Mouse (Mus musculus) urinary bladder, adult 18-20 months (tissue): ENCODE results near the gene Ncoa4.
A peak's percentile ranks its signal among the peaks of the same experiment; 100 is the strongest.
"Not testable (repeated sequence)": the region's sequence is repeated elsewhere in the genome, so short reads cannot be mapped to it uniquely, and the experiment has no call there.

Experiments
- DNase-seq, 2 experiments: peaks; one replicate each; pipeline ENCODE4 v3.0.0; 2022; ENCODE audit warnings: low spot score in 2 of 2, mixed read lengths in 2 of 2

Ncoa4 gene

DNA sequence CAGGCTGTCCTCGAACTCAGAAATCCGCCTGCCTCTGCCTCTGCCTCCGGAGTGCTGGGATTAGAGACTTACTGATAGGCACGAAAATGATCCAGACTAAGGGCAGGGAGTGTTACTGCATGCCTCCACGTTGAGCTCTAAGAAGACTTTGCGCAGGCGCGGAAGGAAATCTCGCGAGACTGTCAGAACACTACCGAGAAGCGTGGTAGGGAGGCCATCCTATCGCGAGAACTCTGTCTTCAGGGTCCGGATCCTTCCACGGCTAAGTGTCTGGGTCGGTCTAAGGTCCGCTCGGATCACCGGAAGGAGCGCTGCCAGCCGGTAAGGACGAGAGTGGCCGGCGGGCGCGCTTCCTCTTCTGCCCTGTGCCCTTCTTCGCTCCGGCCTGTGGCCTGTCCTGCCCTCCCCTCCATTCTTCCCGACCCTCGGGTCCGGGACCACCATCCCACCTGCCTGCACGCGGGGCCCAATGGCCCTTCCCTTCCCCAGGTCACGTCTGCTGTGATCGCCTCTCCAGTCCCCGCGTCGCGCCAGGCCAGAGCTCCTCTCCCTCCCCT lies at the start of gene Ncoa4:
Gene Ncoa4 (plus strand): TSS at position 176 of the 557 bp plus-strand sequence.
- peak; percentile 97 for DNase-seq

DNA sequence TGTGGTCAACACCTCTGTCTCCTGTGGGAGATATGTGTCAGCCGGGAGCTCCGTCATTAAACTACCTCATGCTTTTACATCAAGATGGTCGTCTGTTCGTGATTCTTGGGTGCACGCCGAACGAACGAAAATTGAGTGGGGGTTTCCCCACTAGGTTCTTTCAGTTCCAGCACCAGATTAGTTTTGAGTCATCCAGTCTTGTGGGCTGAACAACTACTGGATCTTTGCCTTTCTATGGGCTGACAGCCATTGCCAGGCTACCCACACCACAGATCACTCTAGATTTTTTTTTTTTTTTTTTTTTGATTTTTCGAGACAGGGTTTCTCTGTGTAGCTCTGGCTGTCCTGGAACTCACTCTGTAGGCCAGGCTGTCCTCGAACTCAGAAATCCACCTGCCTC lies 47.5 kb upstream of the Ncoa4 start:
- DNase-seq = not testable (repeated sequence)

DNA sequence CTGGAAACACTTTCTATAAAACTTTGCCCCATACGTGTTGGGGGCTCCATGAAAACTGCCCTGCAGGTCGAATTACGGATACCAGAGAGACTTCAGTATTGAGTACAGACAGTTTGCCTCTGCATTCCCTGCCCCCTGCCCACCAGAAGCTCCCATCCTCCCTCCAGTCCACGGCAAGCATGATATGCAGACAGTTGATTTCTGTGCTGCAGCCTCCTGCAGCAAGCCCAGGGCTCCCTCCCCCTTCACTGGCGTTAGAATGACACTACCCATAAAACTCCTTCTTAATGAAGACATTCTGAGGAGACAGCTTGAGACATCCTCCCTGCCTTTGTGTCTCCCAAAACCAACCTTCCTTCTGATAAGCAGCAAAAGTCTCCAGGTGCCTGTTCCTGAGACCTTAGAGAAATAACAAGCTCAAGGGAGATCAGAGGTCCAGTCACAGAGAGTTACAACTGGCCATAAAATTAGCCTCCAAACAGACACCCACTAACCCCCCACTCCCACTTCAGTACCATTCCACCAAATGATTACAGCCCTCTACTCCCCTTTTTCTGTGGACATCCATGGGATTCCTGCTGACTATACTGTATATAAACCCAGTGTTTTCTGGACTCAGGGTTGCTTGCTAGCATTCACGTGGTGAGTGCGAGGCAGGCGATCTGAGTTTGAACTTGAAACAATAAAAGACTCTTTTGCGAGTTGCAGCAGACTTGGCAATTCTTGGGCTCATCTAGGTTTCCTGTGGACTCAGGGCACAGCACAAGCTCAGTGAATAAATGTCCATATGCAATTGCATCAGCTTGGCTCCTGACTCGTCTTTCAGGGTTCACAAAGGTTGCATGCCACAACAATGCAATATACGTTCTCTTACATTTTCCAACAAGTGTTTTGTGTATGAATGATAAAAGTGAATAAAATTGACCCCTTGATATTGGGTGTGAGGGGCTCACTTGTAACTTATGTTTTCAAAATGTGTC lies 38.4 kb upstream of the Ncoa4 start:
- no peak for DNase-seq

DNA sequence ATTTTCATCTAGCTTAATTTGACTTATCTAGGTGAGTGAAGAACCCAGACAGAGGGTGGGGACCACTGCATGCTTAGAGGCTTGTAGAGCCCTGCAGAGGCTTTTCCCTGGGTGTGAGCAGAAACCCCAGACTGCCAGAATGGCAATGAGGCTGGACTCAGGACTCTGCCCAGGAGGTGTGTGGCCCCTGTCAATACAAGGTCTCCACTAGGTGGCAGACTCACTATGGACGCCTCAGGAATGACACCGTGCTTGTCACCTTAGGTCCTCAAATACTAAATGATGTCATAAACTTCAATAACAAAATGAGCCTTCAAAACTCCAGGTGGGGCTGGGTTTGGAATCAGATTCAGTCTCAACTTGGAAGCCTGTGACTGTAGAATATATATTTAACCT lies 37.7 kb upstream of the Ncoa4 start:
- DNase-seq = no peak

DNA sequence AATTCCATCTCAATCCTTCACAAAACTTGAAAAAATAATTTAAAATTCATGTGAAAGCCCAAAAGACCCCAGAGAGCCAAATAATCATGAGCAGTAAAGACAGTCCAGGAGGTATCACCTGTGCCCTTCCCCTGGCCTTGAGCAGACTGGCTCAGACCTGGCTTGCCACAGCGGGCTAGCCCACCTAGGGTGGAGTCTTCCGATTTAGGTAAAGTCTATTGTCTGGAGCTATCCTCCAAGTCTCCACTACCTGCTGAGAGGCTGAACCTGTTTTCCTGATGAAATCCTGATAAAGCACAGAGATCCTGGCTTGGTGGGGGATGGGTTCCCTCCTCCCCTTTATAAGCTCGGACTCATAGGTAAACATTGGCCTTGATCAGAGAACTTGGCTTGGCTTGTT lies 35.4 kb upstream of the Ncoa4 start:
- no peak for DNase-seq

DNA sequence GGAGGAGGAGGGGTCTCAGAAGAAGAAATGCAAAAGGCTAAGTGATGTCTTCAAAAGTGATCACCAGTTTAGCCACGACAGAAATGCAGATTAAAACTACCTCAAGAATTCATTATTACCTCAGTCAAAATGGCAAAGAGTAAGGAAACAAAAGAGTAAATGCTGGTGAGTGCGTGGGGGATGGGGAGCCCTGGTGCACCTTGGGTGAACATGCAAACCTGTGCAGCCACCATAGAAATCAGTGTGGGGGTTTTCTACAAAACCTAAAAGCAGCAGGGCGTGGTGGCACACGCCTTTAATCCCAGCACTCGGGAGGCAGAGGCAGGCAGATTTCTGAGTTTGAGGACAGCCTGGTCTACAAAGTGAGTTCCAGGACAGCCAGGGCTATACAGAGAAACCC lies 34.4 kb upstream of the Ncoa4 start:
- not testable (repeated sequence) for DNase-seq

DNA sequence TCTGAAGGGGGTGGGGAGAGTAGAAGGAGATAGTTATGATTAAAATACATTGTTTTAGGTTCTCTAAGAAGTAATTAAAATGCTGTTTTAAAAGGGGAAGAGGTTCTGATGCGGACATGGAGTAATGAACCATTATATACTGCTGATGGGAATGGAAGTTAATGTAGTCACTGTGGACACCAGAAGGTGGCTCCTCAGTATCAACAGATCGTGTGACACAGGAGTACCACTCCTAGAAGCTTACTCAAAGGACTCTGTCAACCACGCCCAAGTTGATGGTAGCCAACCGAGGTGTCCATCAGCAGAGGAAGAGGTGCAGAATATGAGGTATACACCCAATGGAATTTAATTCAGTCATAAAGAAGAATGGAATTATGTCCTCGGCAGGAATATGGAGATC lies 31.3 kb upstream of the Ncoa4 start:
- DNase-seq = no peak

DNA sequence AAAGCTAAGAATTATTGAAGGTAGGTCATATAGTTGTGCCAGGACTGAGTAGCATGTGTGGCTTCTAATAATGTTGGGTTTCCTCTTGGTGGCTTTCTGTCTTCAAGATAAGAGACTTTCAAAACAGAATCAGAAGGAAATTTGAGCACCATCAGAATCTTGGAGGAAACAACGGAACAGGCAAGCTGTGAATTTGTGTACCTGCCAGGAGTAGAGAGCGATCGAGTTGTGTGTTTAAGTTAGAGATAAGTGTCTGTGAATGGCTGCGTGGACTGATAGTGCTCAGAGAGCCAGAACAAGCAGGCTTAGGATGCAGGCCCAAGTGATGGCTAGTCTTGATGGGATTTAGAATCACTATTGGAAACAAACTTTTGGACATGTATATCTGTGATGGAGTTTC lies 27.8 kb upstream of the Ncoa4 start:
- no peak for DNase-seq

DNA sequence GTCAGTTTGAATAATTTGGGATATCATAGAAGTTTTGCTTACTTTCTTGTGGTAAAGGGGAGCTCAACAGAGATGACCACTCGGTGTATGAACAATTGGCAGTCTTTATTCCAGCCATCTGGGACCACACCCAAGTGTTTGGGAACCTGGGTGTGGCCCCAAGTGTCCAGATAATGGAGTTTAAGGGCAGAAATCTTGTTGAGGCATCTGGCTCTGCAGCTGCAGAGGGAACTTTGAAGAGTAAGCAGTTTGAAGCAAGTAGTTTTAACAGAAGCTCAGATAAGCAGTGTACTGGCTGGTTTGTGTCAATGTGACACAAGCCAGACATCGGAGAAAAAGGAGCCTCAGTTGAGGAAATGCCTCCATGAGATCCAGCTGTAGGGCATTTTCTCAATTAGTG lies 25.4 kb upstream of the Ncoa4 start:
- DNase-seq = peak in 1 of 2 experiments; percentile 9

DNA sequence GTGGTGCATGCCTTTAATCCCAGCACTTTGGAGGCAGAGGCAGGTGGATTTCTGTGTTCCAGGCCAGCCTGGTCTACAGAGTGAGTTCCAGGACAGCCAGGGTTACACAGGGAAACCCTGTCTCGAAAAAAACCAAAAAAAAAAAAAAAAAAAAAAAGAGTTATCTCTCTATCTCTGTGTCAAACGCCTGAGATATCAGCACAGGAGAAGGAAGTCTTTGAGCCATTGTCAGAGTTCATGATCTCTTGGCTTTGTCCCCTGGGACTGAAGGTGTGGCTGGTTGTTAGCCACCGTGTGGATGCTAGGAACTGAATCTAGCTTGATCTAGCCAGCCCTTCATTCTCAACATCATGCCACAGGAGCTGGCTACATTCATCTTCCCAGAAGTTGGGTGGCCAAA lies 23.2 kb upstream of the Ncoa4 start:
- DNase-seq = not testable (repeated sequence)

DNA sequence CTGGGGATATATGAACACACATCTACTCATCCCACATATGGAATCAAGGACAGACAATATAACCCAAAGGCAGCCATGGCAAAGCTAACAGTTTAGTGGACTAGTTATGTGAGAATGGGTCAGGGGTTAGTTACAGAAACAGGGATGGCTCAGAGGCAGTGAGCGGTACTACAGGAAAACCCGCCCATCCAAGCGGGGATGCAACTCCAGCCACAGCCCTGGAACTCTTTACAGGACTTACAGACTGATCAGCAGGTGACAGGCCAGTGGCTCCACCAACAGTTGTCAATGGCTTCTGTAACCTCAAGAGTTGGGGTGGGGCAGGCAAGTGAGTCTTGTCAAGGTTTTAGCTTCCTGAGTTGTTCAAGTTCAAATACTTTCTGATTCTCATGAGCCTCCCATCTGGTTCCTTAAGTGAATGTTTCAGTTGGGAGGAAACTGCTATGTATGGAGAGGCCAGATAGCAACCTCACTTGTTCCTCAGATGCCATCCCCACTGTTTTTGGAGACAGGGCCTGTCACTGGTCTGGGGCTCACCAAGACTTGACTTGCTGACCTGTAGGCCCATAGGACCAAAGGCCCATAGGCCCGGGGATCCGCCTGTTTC lies 19.2 kb upstream of the Ncoa4 start:
- DNase-seq = no peak

DNA sequence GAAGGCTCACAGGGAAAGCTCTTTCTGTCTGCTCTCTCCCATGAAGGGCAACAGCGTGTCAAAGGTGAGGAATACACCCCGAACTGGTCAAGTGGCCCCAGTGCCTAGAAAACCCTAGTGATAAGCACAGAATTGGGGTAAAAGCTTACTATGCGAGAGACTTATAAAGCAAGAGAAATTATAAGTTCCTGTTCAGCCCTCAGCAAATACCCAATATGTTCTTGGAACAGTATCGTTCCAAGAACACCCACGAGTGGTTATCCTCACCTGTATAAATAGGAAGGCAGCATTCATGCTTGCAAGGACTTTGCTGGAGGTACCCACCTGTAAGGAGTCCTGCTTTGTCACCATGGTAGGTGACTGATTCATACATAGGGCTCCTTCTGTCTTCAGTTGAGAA lies 17.9 kb upstream of the Ncoa4 start, which contains the start of gene Msmb:
Gene Msmb (plus strand): TSS at position 301 of the 400 bp plus-strand sequence.
- DNase-seq = no peak

DNA sequence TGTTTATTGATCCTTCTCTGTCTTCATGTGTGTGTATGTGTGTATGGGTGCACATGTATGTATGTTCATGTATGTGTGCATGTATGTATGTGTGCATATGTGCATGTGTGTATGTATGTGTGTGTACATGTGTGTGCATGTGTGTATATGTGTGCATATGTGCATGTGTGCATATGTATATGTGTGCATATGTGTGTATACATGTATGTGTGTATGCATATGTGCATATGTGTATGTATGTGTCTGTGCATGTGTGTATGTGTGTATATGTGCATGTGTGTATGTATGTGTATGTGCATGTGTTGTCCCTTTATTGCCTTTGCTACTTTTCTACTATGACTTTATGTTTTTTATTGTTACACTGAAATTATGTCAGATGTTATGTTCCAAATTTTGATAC lies 14.9 kb upstream of the Ncoa4 start:
- no peak for DNase-seq

DNA sequence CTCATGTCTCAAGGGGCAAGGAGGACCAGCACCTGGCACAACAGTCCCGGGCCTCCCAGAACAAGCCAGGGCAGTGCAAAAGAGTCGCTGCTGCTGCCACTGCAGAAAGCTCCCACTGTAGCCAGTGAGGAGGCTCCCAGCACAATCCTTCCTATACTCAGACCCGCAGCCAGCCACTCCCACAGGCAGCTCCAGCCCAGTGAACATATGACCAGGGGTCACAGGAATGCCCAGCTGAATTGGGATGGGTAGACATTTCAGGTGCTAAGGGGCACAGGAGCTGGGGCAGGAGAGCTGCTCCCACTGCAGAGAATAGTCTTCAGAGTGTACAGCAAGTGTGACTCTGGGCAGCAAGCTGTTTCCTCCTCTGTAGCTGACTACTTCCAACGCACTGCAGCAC lies 14.3 kb upstream of the Ncoa4 start:
- DNase-seq = no peak

DNA sequence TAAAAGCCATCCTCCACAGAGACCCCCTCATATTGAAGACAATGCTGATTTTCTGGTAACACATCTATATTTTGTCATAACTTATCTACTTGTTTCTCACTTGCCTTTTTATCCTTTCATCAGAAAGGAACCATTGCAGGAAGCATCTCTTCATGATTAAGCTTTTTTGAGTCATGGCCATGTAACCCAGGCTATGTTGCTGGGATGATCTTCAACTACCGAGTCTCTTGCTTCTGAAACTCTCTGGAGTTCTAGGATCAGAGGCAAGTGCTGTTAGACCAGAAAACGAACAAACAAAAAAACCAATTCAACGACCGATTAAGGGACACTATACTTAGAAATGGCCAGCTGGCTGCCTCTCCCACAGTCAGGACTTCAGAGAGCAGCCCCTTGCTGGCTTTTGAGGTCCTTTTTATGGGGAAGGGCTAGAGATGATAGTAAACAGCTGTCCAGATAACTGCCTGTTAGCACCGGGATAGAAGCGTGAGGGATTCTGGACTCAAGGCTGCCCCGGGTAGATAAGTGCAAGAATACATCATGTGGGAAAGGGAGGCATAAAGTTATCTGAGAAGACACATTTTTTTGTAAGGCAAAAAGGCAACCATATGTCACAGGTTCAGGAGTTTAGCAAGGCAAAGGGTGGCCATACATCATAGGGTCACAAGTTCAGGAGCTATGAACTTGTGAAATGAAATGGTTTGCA lies 13.7 kb upstream of the Ncoa4 start:
- no peak for DNase-seq

DNA sequence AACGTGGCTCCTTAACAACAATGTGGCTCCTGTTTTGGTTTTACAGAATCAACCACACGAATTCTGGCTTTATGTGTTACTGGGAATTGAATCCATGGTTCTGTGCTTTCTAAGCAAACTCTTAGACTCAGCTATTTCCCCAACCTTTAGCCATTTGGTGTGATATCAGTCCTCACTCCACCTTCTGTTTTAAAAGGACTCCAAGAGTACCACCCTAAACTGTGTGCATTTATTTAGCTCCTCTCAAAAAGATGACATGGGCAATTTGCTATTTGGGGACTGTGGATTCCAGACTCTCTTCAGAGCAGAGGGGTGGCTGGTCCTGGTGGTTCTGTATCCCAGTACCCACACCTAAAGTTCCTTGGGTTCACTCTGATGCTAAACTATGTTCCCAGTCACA lies 13.1 kb upstream of the Ncoa4 start:
- DNase-seq = no peak

DNA sequence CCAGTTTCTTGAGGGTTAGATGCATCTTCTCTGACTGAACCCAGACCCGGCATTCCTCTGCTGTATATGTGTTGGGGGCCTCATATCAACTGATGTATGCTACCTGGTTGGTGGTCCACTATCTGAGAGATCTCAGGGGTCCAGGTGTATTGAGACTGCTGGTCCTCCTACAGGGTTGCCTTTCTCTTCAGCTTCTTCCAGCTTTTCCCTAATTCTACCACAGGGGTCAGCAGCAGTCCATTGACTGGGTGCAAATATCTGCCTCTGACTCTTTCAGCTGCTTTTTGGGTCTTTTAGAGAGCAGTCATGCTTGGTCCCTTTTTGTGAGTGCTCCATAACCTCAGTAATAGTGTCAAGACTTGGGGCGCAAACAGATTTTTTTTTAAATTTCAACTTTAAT lies 8.8 kb upstream of the Ncoa4 start:
- DNase-seq = no peak

DNA sequence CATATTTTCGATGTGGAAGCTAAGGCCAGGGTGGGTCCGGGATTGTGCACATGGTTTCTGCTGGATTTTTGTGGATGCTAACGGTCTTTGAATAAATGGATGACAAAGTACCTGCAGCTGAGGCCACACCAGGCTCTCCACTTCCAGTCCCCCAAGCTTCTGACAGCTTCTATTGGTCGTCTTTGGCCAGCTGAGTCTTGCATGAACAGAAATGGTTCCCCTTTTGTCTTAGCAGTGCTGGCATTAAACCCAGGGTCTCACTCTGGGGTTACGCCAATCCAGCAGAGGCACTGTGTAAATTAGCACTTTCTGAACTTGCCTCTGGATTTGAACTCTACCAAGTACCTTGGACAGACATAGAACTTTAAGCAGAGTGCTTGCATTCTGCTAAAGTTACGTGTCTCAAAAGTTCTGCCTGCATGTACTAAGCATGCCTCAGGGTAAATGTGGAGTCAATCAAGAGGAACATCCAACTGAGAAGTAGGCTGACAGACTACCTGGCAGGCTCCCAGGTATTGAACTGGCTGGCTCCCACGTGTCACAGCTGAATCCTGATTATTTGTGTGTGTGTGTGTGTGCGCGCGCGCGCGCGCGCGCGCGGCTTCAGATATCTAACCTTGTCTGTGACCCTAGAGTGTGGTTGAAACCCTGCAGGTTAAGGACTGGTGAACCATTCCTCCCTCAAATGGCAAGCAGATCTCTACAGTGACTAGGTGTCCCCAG lies 7.3 kb upstream of the Ncoa4 start:
- DNase-seq = no peak

DNA sequence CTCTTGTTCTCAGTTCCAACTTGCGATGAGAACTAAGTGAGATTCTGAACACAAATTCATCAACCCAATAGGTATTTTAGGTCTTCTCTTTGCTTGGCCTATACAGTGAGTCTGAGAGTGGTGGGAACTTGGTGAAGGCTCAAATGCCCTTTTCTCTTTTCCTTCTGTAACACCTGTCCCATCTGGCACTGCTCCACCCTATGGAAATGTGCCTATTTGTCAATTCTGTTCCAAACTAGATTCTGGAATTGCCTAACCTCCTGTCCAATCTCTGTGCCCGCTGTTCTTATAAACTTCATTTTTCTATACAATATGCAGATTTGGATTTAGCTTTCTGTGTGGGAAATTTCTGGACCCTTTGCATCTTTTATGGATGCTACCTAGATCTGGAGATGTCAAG lies 6.5 kb upstream of the Ncoa4 start:
- no peak for DNase-seq

DNA sequence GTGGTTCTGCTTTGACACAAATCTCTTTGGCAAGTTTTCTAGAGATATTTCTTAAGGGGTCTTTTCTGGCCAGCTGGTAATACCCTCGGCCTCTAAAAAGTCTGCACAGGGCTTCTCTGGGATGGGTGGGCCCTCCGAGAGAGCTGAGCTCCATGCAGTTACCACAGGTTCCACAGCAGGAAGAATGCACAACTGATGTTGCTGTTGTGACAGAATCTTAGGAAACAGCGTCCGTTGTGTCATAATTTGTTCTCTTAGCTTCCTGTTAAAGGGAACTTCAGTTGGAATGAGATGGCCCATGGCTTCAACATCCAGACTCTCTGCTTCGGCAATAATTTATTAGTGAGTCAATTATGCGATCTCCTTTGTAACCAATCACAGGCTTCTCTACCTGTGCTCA lies 4.9 kb upstream of the Ncoa4 start:
- DNase-seq = no peak

DNA sequence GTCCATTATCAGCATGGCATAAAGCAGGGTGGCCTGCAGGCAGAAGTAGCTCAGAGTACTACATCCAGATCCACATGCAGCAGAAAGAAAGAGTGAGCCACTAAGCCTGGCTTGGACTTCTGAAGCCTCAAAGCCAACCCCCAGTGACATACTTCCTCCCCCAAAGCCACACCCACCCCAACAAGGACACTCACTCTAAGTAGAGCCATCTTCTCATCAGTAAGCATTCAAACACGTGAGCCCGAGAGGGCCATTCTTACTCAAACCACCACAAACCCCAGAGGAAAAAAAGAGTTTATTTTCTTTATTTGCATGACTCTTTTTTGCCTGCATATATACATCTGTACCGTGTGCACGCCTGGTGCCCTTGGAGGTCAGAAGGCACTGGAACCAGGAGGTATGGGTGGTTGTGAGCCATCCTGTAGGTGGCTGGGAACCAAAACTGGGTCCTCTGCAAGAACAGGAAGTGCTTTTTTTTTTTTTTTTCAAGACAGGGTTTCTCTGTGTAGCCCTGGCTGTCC lies 455 bp upstream of the Ncoa4 start:
- DNase-seq = no peak
